ENCODE assay signal across 8 mouse cellular contexts in genomic region chr6:118010756-118011615, GRCm38 (mm10). TPM values are rescaled to one million over a fixed set of nuclear protein-coding genes. Genes with fewer than 3 reads are reported as not detected.
A peak's percentile ranks its signal among the peaks of the same experiment; 100 is the strongest.
DNase-seq lines count a peak whose midpoint lies in the region; ATAC-seq and TF ChIP-seq lines count a peak whose summit lies in the region.

TSS of gene Rasgef1a (plus strand) at chr6:118011438.

- no peak within 1 kb of the TSS for H3K27ac ChIP-seq in bone marrow macrophage, adult 2 months (ENCODE audit: insufficient read depth, low read depth, low read length)
- H3K27ac ChIP-seq in forebrain, postnatal 0 days (ENCODE audit: low read depth, low read length) = peak within 1 kb of the TSS; percentile 82

- DNase-seq in heart, adult 11 months = peak; percentile 79
- DNase-seq in heart, adult 18-20 months = no peak
- peak; percentile 52 for DNase-seq in forebrain, postnatal 0 days
- DNase-seq in left cerebral cortex, postnatal 25 days (ENCODE audit: low spot score in 2 of 2) = peak; percentile 54 to 58
- peak; percentile 40 for DNase-seq in retina, embryonic 14.5 days (ENCODE audit: low spot score)
- DNase-seq in adrenal gland, adult (ENCODE audit: inconsistent age in 2 of 2, low spot score in 1 of 2) = no peak
- no peak for DNase-seq in spleen, postnatal 14 days (ENCODE audit: low spot score in 2 of 2)

- no peaks in the 10 kb centered on the region for H3K9me3 ChIP-seq in forebrain, postnatal 0 days (ENCODE audit: low read length)

- no peaks in the 10 kb centered on the region for H3K36me3 ChIP-seq in forebrain, postnatal 0 days (ENCODE audit: insufficient read depth)

- TF ChIP-seq CTCF in bone marrow macrophage, adult 2 months (IDR thresholded peaks at IDR 0.05; ENCODE audit: low read depth, low read length) = no peak
- TF ChIP-seq CTCF in forebrain, postnatal 0 days (IDR thresholded peaks at IDR 0.05; ENCODE audit: low read depth) = no peak

- intact Hi-C loops in left cerebral cortex, postnatal 25 days (cut with DNase I) = loop anchor here (5.0 kb wide), 2 partner anchors 36 to 69 kb away; no protein-coding TSS in a partner anchor

- H3K4me2 ChIP-seq in forebrain, postnatal 0 days (ENCODE audit: low read depth) = peak within 1 kb of the TSS; percentile 84

- H3K27me3 ChIP-seq in forebrain, postnatal 0 days (ENCODE audit: insufficient read depth, low read length) = no peaks in the 10 kb centered on the region

- H3K9ac ChIP-seq in forebrain, postnatal 0 days = peak within 1 kb of the TSS; percentile 72

- WGBS in forebrain, postnatal 0 days = 17% methylated on average over 37 of the region's 70 CpGs

- peak within 1 kb of the TSS; percentile 8; the same call in 1 of the 2 replicates for H3K4me3 ChIP-seq in bone marrow macrophage, adult 2 months (ENCODE audit: insufficient read depth, low read length)
- peak within 1 kb of the TSS; percentile 62 for H3K4me3 ChIP-seq in forebrain, postnatal 0 days (ENCODE audit: low read depth, low read length)

- no peak for TF ChIP-seq POLR2A in bone marrow macrophage, adult 2 months (IDR thresholded peaks at IDR 0.05; ENCODE audit: borderline replicate concordance, low read depth, low read length)

- peak; percentile 59 for ATAC-seq in forebrain, postnatal 0 days

- peaks cover 3% of the 10 kb centered on the region; the same call in 1 of the 2 replicates for H3K4me1 ChIP-seq in bone marrow macrophage, adult 2 months (ENCODE audit: control insufficient read depth, insufficient read depth, low read length)
- peaks cover 17% of the 10 kb centered on the region; the same call in 1 of the 2 replicates for H3K4me1 ChIP-seq in forebrain, postnatal 0 days (ENCODE audit: insufficient read depth)

RNA-seq across cellular contexts. Expression of gene Rasgef1a, which starts in this region (rescaled TPM):
- total RNA-seq in heart, adult 18-20 months (2021) = under 1 TPM; 0.20 to 0.23 TPM
- polyA plus RNA-seq in bone marrow macrophage, adult 2 months (2012; ENCODE audit: insufficient read depth, insufficient read length, missing spikeins) = 2.3 and 3.0 TPM in 2 replicates
- total RNA-seq in forebrain, postnatal 0 days (2014; rRNA removed) = 25.2 and 25.4 TPM in 2 replicates
- polyA plus RNA-seq in forebrain, postnatal 0 days (2015; fragmentation: Nextera tagmentation; extraction: Ambion mirVana) = 9.1 and 13.1 TPM in 2 replicates
- 100 to 1,000 TPM; 199 to 208 TPM for total RNA-seq in left cerebral cortex, postnatal 25 days (2021)

Comparison
In these comparisons a context has a peak if more than half of its experiments do, and no peak if none do; other contexts are left out.
1. RNA of gene Rasgef1a (total RNA-seq): 199 to 208 TPM in left cerebral cortex, postnatal 25 days and 25.2 to 25.4 TPM in forebrain, postnatal 0 days; 0.20 to 0.23 TPM in heart, adult 18-20 months; every median in the first group is over 10 times any median in the second.
2. DNase-seq: peak in heart, adult 11 months (single experiment), forebrain, postnatal 0 days (single experiment), left cerebral cortex, postnatal 25 days (2 of 2) and retina, embryonic 14.5 days (single experiment); none in heart, adult 18-20 months (0 of 2), adrenal gland, adult (0 of 2) and spleen, postnatal 14 days (0 of 2).